Mouse (Mus musculus) 416B (cell line): ENCODE results near the gene Plxnc1.

Source experiments
- DNase-seq: peaks from one replicate; pipeline ENCODE4 v3.0.0; 2011; ENCODE audit warnings: low read depth

Gene Plxnc1

DNA sequence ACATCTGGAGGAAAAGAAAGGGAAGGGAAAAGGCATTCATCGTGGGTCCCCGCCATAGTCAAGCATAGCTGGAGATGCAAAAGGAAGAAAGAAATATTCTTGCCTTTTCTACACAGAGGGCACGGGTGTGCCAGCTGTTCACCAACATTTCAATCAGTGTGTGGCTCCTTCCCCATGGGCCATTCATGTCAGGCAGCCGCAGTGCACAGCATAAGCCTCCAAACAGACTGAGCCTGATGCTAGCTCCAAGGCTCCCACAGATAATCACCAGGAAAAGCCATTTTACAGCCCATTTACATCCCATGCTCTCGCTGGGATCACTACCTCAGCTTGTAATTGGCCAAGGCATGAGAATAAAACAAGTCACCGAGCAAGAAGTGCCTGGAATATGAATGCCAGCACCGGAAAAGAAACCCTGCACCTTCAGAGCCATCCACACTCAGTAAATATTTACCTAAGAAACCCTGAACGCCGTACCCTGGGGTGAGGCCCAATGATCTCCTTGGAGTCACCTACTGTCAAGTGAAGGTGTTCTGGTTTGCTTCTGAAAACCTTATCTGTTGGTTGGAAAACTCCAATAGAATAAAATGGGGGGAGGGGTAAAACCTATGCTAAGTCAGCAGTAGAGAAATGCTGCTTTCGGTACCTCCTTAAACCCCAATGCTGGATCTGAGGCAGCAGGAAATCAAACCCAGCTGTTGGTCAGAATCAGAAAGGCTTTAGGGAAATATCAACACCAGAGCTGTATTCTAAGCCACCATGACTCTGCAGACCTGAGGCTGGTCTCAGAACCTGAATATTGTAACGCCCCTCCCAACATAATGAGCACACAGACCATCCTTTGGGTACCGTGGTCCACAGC lies 77.4 kb downstream of the Plxnc1 start:
- no peak for DNase-seq

DNA sequence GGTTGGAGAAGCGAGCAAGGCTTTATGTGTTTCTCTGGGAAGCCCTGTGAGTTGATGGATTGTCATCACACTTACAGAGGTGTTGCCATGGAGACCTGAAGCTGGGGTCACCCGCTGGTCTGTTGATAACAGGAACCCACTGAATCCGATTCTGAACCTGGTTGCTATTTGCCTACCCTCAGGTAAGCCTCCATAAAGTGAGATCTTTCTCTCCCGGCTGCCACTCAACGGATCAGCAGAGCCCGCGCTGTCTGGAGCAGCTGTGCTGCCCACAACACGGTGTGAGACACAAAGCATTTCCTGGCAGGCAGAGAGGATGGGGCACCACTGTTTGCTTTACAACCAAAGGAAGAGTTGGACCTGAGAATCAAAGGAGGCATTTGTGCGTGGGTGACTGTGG lies 79.4 kb downstream of the Plxnc1 start:
- DNase-seq = no peak

DNA sequence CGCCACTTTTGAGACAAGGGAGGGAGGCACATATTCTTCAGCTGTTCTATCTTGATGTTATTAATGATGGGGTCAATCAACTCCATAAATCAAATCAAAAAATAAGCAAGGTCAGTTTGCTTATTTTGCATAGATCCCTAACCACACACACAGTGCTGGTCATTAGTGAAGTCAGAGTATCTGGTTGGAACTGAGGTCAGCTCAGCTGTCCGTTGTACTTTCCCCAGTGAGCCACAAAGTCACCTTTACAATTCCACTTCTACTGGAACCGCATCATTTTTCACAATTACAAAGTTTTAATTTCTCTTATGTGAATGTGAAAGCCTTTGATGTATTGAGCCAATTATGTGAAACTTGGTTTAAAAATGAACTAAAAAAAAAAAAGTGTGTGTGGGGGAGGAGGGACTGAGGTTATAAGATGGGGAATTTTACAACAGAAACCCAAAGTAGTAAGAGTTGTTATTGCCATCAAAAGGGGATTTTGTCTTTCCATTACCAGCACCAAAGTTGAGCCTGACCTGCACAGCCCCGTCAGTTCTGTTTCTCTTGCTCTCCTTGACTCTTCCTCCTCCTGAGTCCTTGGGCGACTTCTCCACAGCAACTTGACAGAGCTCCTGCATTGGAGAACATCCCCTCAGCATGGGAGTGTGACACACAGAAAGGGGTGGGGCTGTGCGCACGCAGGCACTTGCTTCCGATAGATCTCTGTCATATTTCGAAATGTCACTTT lies 80.3 kb downstream of the Plxnc1 start:
- no peak for DNase-seq

DNA sequence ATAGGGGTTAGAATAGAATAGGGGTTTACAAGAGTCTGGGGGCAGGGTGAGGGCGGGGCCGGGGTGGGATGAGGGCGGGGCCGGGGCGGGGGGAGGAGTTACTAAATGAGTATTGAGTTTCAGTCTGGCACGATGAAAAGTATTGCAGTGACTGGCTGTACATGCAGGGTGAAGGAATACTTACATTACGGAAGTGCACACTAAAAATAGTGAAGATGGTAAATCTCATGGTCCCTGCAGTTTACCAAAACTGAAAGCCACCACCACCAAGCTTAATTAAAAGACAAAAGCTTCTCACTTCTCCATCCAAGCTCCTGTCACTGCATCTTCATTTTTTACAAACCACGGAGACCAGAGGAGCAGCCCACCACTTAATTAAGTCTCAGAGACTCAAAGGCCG lies 81.4 kb downstream of the Plxnc1 start:
- DNase-seq = no peak

DNA sequence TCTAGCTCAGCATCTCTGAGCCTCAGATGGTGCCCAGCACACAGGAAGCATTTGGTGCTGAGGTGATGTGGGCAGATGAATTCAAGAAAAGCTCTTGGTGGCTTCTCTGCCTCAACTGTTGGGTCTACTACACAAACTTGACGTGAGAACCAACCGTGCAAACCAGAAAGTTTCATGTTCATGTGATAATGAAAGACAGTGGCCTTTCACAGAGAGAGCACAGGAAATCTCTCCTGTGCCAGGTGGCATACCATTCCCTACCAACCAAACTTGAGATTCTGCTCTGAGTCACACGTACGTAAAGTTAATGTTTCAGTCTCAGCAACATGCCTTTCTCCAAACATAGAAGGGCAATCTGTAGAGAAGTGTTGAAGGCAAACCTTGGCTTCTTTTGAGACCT lies 83.8 kb downstream of the Plxnc1 start:
- DNase-seq = no peak

DNA sequence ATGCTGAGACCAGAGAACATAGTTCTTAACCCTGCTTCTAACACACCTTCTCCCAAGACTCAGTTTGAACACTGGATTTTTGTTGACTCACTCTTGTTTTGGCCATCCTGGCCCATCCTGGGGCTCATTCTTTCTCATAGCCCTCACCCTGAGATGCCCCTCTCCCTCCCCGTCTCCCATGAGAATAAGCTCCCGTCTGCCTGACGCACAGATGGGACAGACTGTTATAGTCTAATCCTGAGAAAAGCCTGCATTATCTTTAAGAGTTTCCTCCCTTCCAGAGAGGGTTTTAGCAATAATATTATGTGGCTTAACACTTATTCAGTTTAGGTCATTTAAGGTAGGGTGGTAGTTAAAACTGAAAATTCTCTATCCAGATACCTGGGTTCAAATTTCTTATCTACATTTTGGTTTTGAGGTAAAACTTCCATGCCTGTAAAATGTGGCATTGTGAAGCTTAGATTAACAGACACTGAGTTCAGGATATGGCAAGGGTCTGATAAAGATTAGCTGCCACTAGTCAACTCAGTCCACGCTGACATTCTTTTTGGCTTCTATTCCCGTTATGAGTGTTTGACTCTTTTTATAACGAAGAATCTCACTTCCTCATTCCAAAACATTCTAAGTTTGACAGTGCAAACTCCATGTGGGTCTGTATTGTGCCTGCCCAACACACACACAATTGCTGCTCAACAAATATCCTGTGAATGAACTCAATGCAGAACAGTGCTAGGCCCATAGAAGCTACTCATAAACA lies 86.2 kb downstream of the Plxnc1 start:
- DNase-seq = peak; percentile 13

DNA sequence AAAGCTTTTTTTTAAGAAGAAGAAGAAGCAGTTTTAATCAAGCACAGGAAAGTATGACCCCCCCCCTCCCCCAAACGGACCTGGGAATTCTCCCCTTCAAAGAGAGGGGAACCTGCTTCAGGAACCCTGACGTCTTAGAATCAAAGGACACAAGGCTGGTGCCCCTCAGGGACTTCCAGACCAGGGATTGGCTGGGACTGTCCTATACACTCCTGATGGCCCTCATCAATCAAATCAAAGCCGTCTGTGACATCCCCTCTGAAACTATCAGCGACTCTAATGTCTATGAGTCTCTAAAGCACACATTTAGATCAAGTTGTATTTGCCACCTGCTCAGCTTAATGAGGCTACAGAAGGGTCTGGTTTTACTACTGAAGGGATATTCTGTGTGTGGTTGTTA lies 94.1 kb downstream of the Plxnc1 start:
- DNase-seq = no peak

DNA sequence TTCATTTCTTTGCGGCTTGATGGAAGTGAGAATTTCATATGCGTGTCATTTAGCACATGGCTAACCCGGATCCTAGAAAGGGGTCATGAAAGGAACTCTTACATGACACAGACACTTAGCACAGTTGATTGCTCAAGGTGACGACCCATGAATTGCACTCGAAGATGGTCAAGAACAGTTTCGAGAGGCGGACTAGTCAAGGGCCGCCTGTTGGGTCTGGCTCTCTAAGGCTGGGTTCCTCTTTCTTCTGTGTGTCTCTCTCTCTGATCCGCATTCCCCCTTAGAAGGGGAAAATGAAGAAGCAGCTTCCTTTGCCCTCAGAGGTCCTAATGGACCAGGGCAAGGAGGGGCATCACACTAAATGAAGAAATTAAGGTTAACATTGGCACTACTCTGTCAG lies 94.7 kb downstream of the Plxnc1 start:
- DNase-seq = no peak

DNA sequence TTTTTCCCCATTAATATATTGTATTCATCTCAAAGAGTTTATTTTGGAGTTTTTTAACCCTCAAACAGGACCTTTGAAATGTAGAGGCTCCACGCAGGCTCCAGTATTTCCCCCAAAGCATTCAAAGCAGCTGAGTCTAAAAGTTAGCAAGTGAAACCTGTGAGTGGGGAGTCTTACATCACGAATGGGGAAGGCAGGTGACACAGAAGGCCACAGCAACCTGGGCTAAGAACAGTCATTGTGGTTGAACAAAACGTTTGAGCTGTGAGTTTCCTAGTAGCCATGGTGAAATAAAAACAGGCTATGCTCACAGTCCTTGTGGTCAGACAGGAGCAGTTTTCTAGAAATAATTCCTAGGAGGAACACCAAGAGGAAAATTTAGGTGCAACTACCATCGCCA lies 95.3 kb downstream of the Plxnc1 start:
- no peak for DNase-seq

DNA sequence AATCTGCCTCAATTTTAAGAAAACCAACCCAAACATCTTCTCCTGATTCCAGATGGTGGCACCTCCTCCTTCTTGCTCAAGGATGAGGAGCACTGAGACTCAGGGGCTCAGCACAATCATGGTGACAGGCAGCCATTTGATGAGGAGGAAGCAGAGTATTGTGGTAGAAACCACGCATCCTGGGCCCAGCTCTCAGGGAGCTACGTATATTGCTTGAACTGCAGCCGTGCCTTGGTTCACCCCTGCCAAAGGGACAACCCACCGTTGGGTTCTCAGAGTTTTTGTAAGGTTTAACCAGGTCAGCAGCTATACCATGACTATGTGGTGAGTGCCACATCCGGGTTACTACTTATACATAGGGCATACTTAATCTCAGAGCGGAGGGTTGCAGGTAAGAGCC lies 96.3 kb downstream of the Plxnc1 start:
- peak; percentile 8 for DNase-seq

DNA sequence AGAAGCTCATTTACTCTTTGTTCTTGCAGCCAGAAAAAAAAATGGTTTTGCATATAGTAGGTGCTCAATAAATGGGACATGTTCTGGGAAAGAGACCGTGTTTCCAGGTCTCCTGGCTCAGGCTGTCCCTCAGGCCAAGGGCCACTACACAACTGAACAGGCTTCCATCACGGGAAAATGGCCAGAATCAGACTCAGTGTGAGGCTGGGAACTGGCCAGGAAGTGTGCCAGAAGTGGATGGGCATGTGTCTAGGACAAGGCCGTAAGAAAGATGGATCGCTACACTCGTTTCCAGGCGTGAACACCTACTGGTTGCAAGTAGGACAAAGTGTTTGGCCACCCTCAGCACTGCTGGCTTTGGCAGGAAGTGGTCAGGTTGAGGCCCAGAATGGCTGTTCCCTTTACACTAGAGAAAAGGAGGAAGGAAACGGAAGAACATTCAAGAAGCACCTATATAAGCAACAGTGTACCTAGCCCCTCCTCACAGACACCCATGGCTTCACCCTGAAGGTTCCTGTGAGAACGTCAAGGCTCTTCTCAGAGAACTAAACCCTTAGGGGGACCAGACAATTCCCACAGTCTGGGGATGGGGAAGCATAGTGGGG lies 98.0 kb downstream of the Plxnc1 start:
- DNase-seq = peak; percentile 8

DNA sequence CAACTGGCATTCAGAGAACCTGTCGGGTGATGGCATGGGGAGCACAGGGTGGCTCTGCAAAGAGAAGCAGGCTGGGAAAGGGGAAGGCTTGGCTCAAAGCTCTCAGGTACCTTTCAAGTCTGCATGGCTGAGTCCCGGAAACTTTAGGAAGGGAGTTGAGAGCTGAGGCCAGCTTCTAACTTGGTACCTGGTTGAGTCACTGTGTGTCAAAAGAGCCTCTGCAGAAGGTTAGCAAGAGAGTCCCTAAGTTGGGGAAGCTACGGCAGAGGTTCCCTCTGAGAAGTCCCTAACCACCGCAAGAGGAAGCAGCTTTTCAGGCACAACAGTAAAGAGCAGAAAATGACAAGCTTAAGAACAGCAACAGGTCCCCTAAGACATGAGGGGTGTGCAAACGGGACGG lies 99.9 kb downstream of the Plxnc1 start:
- DNase-seq = no peak

DNA sequence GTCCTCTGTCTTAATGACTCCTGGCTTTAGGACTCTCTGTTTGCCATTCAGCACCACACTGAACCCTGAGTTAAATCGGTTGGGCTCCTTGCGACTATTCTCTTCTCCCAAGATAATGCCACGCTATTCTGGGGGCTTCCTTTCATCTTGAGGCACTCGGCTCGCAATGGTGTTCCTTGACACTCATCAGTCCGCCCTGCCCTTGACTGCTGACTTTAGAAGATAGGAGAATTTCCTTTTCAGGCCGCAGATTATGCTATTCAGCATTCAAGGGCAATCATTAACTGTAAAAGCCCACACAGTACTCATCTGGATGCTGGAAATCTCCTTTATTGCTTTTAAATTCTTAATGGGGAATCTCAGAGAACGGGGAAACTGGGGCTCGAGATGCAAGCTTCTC lies 108.8 kb downstream of the Plxnc1 start:
- no peak for DNase-seq

DNA sequence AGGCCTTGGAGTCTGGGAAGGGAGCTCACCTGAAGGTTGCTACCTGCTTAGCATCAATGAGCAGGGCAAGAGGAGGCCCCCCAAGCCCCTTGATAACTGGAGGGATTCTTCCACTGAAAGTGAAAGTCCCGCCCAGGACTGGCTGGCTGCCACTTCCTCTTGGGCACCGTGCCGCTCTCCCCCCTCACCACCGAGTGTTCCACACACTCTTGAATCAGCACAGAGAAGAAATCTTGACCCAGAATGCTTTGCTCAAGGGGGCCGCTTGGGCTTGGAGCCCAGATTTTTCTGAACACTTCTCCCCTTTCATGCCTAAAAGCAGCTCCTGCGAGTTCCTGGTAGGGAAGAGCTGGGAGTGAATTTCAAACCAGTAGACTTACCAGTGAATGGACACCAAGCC lies 115.2 kb downstream of the Plxnc1 start:
- DNase-seq = peak; percentile 70

DNA sequence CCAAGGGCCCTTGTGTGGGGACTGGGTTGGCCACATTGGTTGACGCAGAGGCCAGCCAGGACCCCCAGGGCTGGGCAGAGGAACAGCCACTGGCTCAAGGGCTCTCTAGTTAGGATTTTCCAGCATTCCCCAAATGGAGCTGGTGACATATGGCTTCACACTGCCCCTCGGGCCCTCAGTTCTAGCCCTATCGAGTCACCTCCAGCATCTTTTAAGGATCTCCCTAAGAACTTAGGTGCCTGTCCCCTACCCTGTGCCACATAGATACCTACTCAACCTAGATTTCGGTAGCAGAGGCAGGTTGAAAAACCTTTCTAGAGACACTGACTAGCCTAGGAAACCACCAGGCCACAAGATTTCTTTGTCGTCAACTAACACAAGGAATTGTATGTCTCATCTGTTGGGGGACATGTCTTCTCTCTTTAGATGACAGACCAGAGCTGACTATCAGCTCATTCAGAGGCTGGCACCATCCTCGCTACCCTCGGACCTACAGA lies 115.9 kb downstream of the Plxnc1 start:
- peak; percentile 12 for DNase-seq

DNA sequence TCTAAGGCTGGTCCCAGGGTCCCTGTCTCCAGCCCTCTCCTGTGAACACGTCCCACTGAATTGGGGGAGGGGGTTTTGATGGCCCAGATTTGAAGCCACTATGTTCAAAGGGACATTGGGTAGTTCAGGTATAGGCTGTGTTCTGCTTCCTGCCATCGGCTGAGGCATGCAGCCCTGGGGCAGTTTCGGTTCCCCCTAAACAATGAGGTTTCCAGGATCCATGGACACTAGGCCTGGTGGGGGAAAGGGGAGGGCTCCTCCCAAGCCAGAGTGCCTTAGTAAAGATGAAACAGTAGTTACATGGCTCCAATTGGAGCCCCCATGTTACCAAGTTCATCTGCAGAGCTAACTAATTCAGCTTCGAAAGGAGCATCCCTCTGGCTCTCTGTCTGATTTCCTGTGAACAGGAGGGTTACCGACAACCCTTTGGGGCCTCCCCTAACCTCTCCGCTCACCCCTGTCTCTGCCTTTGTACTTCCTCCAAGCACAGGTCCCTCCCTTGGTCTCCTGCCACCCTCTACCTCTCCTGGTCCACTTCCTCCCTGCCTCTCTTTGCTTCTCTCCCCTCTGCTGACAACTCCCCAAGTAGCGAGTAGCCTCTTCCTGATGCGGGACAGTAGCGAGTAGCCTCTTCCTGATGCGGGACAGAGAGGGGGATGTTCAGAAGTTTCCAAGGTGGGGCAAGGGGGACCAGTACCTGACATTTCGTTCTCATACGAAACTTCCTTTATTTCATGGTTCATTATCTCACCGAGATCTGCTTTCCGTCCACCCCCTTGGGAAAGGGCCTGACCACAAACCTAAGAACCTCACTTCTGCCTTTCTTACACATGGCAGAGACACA lies 116.5 kb downstream of the Plxnc1 start:
- DNase-seq = peak; percentile 64

DNA sequence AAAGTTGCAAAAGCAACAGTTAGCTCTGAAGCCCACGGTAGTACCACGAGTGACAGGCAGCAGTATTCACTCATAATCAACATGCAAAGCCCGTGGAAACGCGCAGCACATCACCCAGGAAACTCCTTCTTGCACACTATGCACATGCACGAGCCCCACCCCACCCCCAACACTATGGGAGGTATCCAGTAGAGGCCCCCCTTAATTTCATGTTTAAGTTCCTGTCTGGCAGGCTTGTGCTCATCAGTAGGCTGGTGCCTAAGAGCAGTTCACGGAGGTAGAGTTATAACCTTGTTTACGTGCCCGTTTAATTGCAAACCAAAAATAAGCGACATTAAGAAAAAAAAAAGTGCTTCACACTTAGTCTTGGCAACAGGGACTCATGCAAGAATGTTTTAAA lies 117.3 kb downstream of the Plxnc1 start:
- no peak for DNase-seq

DNA sequence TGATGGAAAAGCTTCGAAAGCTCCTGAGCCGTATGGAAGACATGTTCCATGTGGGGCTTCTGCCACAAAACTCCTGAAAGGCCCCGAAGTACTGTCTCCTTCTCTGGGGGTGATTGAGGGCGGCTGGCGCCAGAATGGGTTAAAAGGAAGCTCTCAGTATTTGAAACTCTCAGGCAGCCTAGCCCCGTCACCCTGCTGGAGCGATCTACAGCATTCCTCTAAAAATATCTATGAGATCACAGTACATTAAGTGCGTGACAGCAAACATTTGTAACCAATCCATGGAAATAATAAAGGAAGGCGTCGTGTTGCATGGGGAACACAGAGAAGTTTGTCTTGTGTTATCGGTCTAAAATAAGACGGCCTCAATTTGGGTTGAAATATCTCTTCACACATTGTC lies 118.2 kb downstream of the Plxnc1 start:
- DNase-seq = no peak

DNA sequence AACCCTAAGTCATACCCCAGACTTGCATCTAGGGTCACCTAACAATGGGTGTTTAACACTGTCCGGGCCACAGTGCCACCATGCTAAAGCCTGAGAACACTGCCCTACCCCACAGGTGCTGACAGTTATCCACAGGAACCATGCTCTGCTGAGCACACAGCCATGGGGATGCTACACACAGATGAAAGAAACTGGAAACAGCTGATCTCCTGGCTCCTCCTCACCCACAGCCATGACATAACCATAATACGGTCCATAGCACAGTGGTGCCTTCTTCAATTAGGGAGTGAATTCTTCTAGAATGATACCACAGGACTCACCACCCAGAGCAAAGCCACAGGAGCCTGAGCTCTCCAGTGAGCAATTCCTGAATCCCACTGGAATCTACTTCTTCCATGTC lies 118.7 kb downstream of the Plxnc1 start:
- DNase-seq = no peak

DNA sequence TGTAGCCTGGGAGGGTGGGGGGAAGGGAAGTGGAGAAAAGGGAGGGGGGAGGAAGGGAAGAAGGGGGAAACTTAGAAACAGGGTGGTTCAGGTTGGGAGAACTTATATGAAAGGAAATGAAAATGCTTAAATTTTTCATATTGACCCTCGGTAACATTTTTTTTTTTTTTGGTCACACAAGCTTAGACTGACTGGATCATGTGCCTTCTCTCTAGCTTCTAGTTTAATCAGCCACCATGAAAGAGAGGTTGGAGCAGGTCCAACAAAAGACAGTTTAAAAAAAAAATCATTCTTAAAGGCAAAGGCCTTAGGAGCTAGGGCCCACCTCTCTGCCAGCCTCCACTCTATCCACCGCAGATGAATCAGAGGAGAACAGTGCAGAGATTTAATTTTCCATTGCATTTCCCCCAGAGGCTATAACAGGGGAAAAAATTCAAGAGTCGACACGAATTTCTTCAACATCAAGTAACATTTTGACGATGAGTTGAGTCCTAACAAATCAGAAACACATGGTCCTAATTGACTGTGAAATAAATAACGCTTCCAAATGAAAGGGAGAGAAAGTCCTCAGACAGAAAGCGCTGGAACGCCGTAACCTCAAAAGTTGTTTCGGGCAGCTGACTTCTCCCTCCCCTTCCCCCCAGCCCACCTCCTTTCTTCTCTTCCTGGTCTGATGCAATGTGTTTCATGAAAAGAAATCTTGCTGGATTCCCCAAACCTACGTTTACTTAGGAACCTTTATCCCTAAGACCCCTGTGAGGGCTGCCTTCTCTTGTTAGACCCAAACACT lies 120.5 kb downstream of the Plxnc1 start:
- DNase-seq = no peak
